Mouse (Mus musculus) kidney, embryonic 15.5 days (tissue): ENCODE measurements around the gene Mbd6. TPM values are rescaled to one million over a fixed set of nuclear protein-coding genes. Genes with fewer than 3 reads are reported as not detected.

ENCODE experiments used
- ATAC-seq: fragments of 200-750 bp; cut with Nextera tagmentation; replicated peaks from 2 replicates; pipeline ENCODE4 v1.8.0; 2017; ENCODE audit warnings: moderate TSS enrichment; ENCODE audit not compliant: low FRiP score
- H3K27ac ChIP-seq: fragments of 300-500 bp; sonication (generic); 2 replicates; pipeline ENCODE4 v1.5.1; 2015; ENCODE audit warnings: mild to moderate bottlenecking, inconsistent platforms
- H3K27me3 ChIP-seq: fragments of 300-500 bp; sonication (generic); 2 replicates; pipeline ENCODE4 v1.6.1; 2015; ENCODE audit warnings: inconsistent platforms
- H3K36me3 ChIP-seq: fragments of 300-500 bp; sonication (generic); 2 replicates; pipeline ENCODE4 v1.6.1; 2015; ENCODE audit warnings: inconsistent platforms
- H3K4me1 ChIP-seq: fragments of 300-500 bp; sonication (generic); 2 replicates; pipeline ENCODE4 v1.6.1; 2015; ENCODE audit warnings: inconsistent platforms
- H3K4me2 ChIP-seq: fragments of 300-500 bp; sonication (generic); 2 replicates; pipeline ENCODE4 v1.6.1; 2015; ENCODE audit warnings: moderate library complexity, mild to moderate bottlenecking, inconsistent platforms
- H3K4me3 ChIP-seq: fragments of 300-500 bp; sonication (generic); replicated peaks from 2 replicates; pipeline ENCODE4 v1.5.1; 2015; ENCODE audit warnings: mild to moderate bottlenecking, inconsistent platforms
- H3K9ac ChIP-seq: fragments of 300-500 bp; sonication (generic); 2 replicates; pipeline ENCODE4 v1.6.1; 2015; ENCODE audit warnings: mild to moderate bottlenecking, inconsistent platforms
- H3K9me3 ChIP-seq: fragments of 300-500 bp; sonication (generic); replicated peaks from 2 replicates; pipeline ENCODE4 v1.6.1; 2016; ENCODE audit warnings: inconsistent platforms
- WGBS: fragments of 180-500 bp; shearing (Covaris S2); methylation state at CpG from one replicate; pipeline ENCODE4 v1.1.7; 2015; ENCODE audit warnings: mixed read lengths; 5-methylcytosine and 5-hydroxymethylcytosine counted together
- polyA plus RNA-seq: library from polyadenylated mRNA; unstranded; fragments of >200 nt; fragmentation: Nextera tagmentation; extraction: Ambion mirVana; gene quantifications from 2 replicates; pipeline ENCODE4 v1.2.1, GENCODE M21; 2015

Mbd6 gene
- polyA plus RNA-seq, 1 experiment from 2014 or later = 16.1 TPM

- ATAC-seq = no peak
- H3K4me3 ChIP-seq = no peak overlapping the region
- H3K27me3 ChIP-seq = peaks cover 14% of the 10 kb centered on the region; the same call in 1 of the 2 replicates
- H3K4me2 ChIP-seq = no peak overlapping the region
- WGBS = 70% methylated on average over 18 of the region's 18 CpGs
- H3K4me1 ChIP-seq = no peaks in the 10 kb centered on the region
- H3K9me3 ChIP-seq = no peaks in the 10 kb centered on the region
- H3K9ac ChIP-seq = no peak overlapping the region
- H3K27ac ChIP-seq = no peak overlapping the region
- no peaks in the 10 kb centered on the region for H3K36me3 ChIP-seq
Measured at GRCm38 (mm10) chr10:127238241-127238824, 50.5 kb downstream of the Mbd6 start.

- H3K27ac ChIP-seq = no peak overlapping the region
- peaks cover 14% of the 10 kb centered on the region; the same call in 1 of the 2 replicates for H3K27me3 ChIP-seq
- H3K9ac ChIP-seq = no peak overlapping the region
- no peaks in the 10 kb centered on the region for H3K36me3 ChIP-seq
- ATAC-seq = no peak
- no peaks in the 10 kb centered on the region for H3K9me3 ChIP-seq
- H3K4me1 ChIP-seq = no peaks in the 10 kb centered on the region
- no peak overlapping the region for H3K4me2 ChIP-seq
- WGBS = 45% methylated on average over 9 of the region's 9 CpGs
- H3K4me3 ChIP-seq = no peak overlapping the region
Measured at GRCm38 (mm10) chr10:127236541-127236940, 52.3 kb downstream of the Mbd6 start.

GRCm38 (mm10) chr10:127233141-127233540 lies 55.7 kb downstream of the Mbd6 start:
- Histone ChIP-seq H3K36me3 (no peaks in the 10 kb centered on the region), H3K9ac (no peak overlapping the region), H3K4me1 (no peaks in the 10 kb centered on the region), H3K27ac (no peak overlapping the region), H3K4me2 (no peak overlapping the region), H3K27me3 (peaks cover 18% of the 10 kb centered on the region), H3K4me3 (no peak overlapping the region), H3K9me3 (no peaks in the 10 kb centered on the region)
- WGBS = 82% methylated on average over 9 of the region's 9 CpGs
- ATAC-seq = no peak

Other genes starting within 250 kb of the Mbd6 start
- gene Mettl1, start 247.6 kb downstream of the Mbd6 start, polyA plus RNA-seq = 59.4 and 67.4 TPM in 2 replicates
- gene Eef1akmt3, start 247.5 kb downstream of the Mbd6 start, polyA plus RNA-seq = 0.93 and 1.00 TPM in 2 replicates
- 9.9 and 12.3 TPM in 2 replicates for gene Cyp27b1, start 240.8 kb downstream of the Mbd6 start, polyA plus RNA-seq
- 1.1 and 1.4 TPM in 2 replicates for gene March9, start 228.8 kb downstream of the Mbd6 start, polyA plus RNA-seq
- gene Cdk4, start 225.5 kb downstream of the Mbd6 start, polyA plus RNA-seq = 1,852 and 1,884 TPM in 2 replicates
- 185 and 189 TPM in 2 replicates for gene Tspan31, start 218.8 kb downstream of the Mbd6 start, polyA plus RNA-seq
- gene Agap2, start 213.7 kb downstream of the Mbd6 start, polyA plus RNA-seq = 0.04 and 0.42 TPM in 2 replicates
- 88.1 and 94.0 TPM in 2 replicates for gene Os9, start 167.9 kb downstream of the Mbd6 start, polyA plus RNA-seq
- 7.5 and 7.7 TPM in 2 replicates for gene B4galnt1, start 123.8 kb downstream of the Mbd6 start, polyA plus RNA-seq
- 3.1 and 3.3 TPM in 2 replicates for gene Slc26a10, start 108.4 kb downstream of the Mbd6 start, polyA plus RNA-seq
- 40.6 and 52.6 TPM in 2 replicates for gene Arhgef25, start 98.9 kb downstream of the Mbd6 start, polyA plus RNA-seq
- gene Dtx3, start 93.3 kb downstream of the Mbd6 start, polyA plus RNA-seq = 100 and 129 TPM in 2 replicates
- 41.1 and 43.5 TPM in 2 replicates for gene Pip4k2c, start 77.4 kb downstream of the Mbd6 start, polyA plus RNA-seq
- gene Kif5a, start 25.7 kb downstream of the Mbd6 start, polyA plus RNA-seq = 1.1 and 1.9 TPM in 2 replicates
- gene Dctn2, start 22.6 kb downstream of the Mbd6 start, polyA plus RNA-seq = 169 and 189 TPM in 2 replicates
- gene Mars, start 22.8 kb upstream of the Mbd6 start, polyA plus RNA-seq = 120 and 127 TPM in 2 replicates
- 3.1 and 3.3 TPM in 2 replicates for gene Arhgap9, start 32.9 kb upstream of the Mbd6 start, polyA plus RNA-seq
- 6.3 and 8.2 TPM in 2 replicates for gene Gli1, start 53.0 kb upstream of the Mbd6 start, polyA plus RNA-seq
- gene Inhbe, start 65.4 kb upstream of the Mbd6 start, polyA plus RNA-seq = not detected in 2 replicates
- gene Inhbc, start 81.4 kb upstream of the Mbd6 start, polyA plus RNA-seq = 0.19 and 0.45 TPM in 2 replicates
- gene R3hdm2, start 91.3 kb upstream of the Mbd6 start, polyA plus RNA-seq = 34.7 and 35.9 TPM in 2 replicates
- 2.4 and 4.2 TPM in 2 replicates for gene Stac3, start 212.7 kb upstream of the Mbd6 start, polyA plus RNA-seq
- gene Ndufa4l2, start 225.9 kb upstream of the Mbd6 start, polyA plus RNA-seq = 51.2 and 72.2 TPM in 2 replicates
- gene Shmt2, start 233.4 kb upstream of the Mbd6 start, polyA plus RNA-seq = 99.8 and 111 TPM in 2 replicates
- 1.7 and 3.3 TPM in 2 replicates for gene Nxph4, start 245.5 kb upstream of the Mbd6 start, polyA plus RNA-seq